Mouse (Mus musculus) heart, embryonic 16.5 days (tissue): ENCODE measurements around the gene Naf1. TPM values are rescaled to one million over a fixed set of nuclear protein-coding genes. Genes with fewer than 3 reads are reported as not detected.

Experiments
- ATAC-seq: fragments of 200-750 bp; cut with Nextera tagmentation; replicated peaks from 2 replicates; pipeline ENCODE4 v1.8.0; 2017; ENCODE audit warnings: moderate number of reproducible peaks; ENCODE audit not compliant: insufficient read depth, low FRiP score; ENCODE audit errors: extremely low read depth
- H3K27ac ChIP-seq: fragments of 300-500 bp; sonication (generic); 2 replicates; pipeline ENCODE4 v1.5.1; 2014; ENCODE audit warnings: mild to moderate bottlenecking, low read length, control low read depth, moderate library complexity
- H3K27me3 ChIP-seq: fragments of 300-500 bp; sonication (generic); 2 replicates; pipeline ENCODE4 v1.6.1; 2014; ENCODE audit warnings: low read length, mixed read lengths; ENCODE audit not compliant: control insufficient read depth, insufficient read depth
- H3K36me3 ChIP-seq: fragments of 300-500 bp; sonication (generic); 2 replicates; pipeline ENCODE4 v1.6.1; 2014; ENCODE audit not compliant: control insufficient read depth, insufficient read depth
- H3K4me1 ChIP-seq: fragments of 300-500 bp; sonication (generic); 2 replicates; pipeline ENCODE4 v1.6.1; 2014; ENCODE audit warnings: low read length, mixed read lengths; ENCODE audit not compliant: control insufficient read depth, insufficient read depth
- H3K4me2 ChIP-seq: fragments of 300-500 bp; sonication (generic); 2 replicates; pipeline ENCODE4 v1.6.1; 2014; ENCODE audit warnings: low read depth, mild to moderate bottlenecking, control low read depth, low read length
- H3K4me3 ChIP-seq: fragments of 300-500 bp; sonication (generic); 2 replicates; pipeline ENCODE4 v1.5.1; 2014; ENCODE audit warnings: mild to moderate bottlenecking, control low read depth, low read length
- H3K9ac ChIP-seq: fragments of 300-500 bp; sonication (generic); 2 replicates; pipeline ENCODE4 v1.6.1; 2014; ENCODE audit warnings: low read length, control low read depth
- H3K9me3 ChIP-seq: fragments of 300-500 bp; sonication (generic); replicated peaks from 2 replicates; pipeline ENCODE4 v1.6.1; 2016; ENCODE audit warnings: low read length; ENCODE audit not compliant: control insufficient read depth
- WGBS: fragments of 180-500 bp; shearing (Covaris S2); extraction: QIAGEN DNeasy Blood & Tissue Kit; methylation state at CpG from one replicate; pipeline ENCODE4 v1.1.7; 2014; 5-methylcytosine and 5-hydroxymethylcytosine counted together
- polyA plus RNA-seq: library from polyadenylated mRNA; unstranded; fragments of >200 nt; fragmentation: Nextera tagmentation; extraction: Ambion mirVana; gene quantifications from 2 replicates; pipeline ENCODE4 v1.2.1, GENCODE M21; 2015

Gene Naf1
- polyA plus RNA-seq, 1 experiment from 2014 or later = 1.9 TPM

GRCm38 (mm10) chr8:66933746-66934145 is 73.7 kb downstream of the Naf1 start:
- Histone ChIP-seq H3K27me3 (no peaks in the 10 kb centered on the region), H3K4me1 (no peaks in the 10 kb centered on the region), H3K9ac (no peak overlapping the region), H3K36me3 (no peaks in the 10 kb centered on the region), H3K9me3 (peaks cover 3% of the 10 kb centered on the region; the same call in 1 of the 2 replicates), H3K4me3 (no peak overlapping the region), H3K4me2 (no peak overlapping the region), H3K27ac (no peak overlapping the region)
- no peak for ATAC-seq
- 91% methylated on average over 4 of the region's 4 CpGs for WGBS

DNA sequence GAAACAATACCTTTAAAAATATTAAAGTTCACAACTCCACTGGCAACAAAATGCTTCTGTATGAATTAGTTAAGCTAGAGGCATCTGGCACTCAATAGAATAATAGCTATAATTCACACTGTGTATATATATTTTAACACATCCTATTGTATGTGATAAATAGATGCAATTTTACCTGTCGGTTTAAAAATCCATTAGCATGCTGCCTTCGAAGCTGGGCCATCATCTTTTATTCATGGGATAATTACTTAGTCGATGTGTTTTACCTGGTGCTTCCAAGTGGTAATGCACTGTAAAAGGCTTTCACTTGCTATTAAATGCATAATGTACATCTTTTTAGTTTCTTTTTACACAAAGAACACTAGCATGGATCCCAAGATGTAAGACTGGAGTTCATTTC is 76.2 kb downstream of the Naf1 start:
- WGBS = 74% methylated on average over 3 of the region's 3 CpGs
- Histone ChIP-seq H3K4me3 (no peak overlapping the region), H3K27ac (no peak overlapping the region), H3K4me1 (no peaks in the 10 kb centered on the region), H3K27me3 (no peaks in the 10 kb centered on the region), H3K36me3 (no peaks in the 10 kb centered on the region), H3K9me3 (peaks cover 3% of the 10 kb centered on the region; the same call in 1 of the 2 replicates), H3K4me2 (no peak overlapping the region), H3K9ac (no peak overlapping the region)
- ATAC-seq = no peak

Other genes with a start within 250 kb of the Naf1 start
- gene Npy5r, start 172.1 kb upstream of the Naf1 start, polyA plus RNA-seq = not detected in 2 replicates
- gene Npy1r, start 163.0 kb upstream of the Naf1 start, polyA plus RNA-seq = 2.5 and 4.0 TPM in 2 replicates